Mouse (Mus musculus) right cerebral cortex, postnatal 25 days (tissue): ENCODE data around the gene Hip1.

Experiments used
- DNase-seq: peaks from one replicate; pipeline ENCODE4 v3.0.0; 2022

Hip1 gene

GRCm38 (mm10) chr5:135359772-135360171 lies 185.1 kb downstream of the Hip1 start:
- DNase-seq = no peak

DNA sequence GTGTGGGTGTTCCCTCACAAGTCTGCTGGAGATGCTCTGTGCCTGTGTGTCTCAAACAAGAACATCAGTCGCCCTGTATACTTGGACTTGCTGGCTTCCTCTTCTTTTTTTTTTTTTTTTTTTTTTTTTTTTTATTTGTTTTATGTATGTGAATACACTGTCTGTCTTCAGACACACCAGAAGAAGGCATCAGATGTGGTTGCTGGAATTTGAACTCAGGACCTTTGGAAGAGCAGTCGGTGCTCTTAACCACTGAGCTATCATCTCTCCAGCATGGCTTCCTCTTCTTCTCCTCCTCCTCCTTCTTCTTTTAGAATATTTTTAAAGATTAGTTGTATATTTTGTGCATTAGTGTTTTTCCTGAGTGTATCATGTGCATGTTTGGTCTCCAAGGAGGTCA lies 187.4 kb downstream of the Hip1 start:
- DNase-seq = no peak
